Mouse (Mus musculus): Measurements from ENCODE around the gene Foxd1. TPM values are rescaled to one million over a fixed set of nuclear protein-coding genes. Genes with fewer than 3 reads are reported as not detected.

Gene Foxd1
- under 1 TPM; 0.50 to 0.54 TPM for total RNA-seq (2021)
- long read RNA-seq, experiment 1, full-length matches to known transcripts: 1 of 1 reads
- long read RNA-seq, experiment 1, partial matches to known transcripts: 0 of 1 reads
- long read RNA-seq, experiment 1, other reads (novel, unspliced or antisense): 0 of 1 reads
- long read RNA-seq, experiment 2, full-length matches to known transcripts: 11 of 12 reads
- long read RNA-seq, experiment 2, partial matches to known transcripts: 0 of 12 reads
- long read RNA-seq, experiment 2, other reads (novel, unspliced or antisense): 1 of 12 reads

DNA sequence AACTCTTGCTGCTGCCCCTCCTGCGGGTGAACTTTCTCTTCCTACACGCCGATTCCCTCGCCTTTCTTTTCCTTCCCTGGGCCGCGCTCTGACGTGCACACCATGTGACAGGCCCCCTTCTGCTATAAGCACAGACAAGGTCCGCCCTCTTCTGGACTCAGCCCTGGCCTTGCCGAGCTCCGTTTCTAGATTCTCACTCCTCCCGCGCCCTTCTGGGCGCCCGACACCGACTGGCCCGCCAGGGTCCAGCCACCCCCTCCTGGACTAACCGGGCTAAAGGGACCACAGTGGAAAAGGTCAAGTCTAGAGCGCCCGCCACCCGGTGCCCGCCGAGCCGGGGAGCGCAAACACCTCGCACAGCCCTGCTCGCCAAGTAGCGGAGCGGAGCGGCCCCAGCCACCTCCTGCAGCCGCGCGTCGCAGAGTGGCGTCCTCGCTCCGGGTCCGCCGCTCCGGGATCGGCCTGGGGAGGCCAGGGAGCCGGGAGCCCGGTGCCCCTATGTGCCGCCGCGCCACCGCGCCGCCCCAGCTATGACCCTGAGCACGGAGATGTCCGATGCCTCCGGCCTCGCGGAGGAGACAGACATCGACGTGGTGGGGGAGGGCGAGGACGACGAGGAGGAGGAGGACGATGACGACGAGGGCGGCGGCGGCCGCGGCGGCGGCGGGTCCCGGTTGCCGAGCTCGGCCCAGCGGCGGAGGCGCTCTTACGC is at the start of gene Foxd1:
Gene Foxd1, plus strand, starts transcription at position 153 of the 712 bp plus-strand sequence.
- DNase-seq (ENCODE audit: low spot score in 2 of 2): peak; percentile 10 to 23

DNA sequence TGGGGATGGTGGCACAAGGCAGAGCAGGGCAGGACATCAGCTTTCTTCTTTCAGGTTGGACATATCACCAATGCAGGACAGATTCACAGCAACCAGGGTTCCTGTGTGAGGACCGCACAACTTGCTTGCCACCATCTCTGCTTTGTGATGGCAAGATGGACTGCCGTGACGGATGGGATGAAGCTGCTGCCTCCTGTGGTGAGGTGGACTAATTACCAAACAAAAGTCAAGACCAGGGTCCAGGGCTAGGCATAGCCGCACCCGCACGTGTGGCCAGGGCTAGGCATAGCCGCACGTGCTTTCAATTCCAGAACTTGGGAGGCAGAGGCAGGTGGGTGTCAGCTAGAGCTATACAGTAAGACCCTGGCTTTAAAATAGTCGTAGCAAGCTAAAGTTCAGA is 48.8 kb upstream of the Foxd1 start:
- no peak for DNase-seq (ENCODE audit: low spot score in 2 of 2)

- no peak for DNase-seq (ENCODE audit: low spot score in 2 of 2)
Measured at GRCm38 (mm10) chr13:98306393-98306792, 47.6 kb upstream of the Foxd1 start.

DNA sequence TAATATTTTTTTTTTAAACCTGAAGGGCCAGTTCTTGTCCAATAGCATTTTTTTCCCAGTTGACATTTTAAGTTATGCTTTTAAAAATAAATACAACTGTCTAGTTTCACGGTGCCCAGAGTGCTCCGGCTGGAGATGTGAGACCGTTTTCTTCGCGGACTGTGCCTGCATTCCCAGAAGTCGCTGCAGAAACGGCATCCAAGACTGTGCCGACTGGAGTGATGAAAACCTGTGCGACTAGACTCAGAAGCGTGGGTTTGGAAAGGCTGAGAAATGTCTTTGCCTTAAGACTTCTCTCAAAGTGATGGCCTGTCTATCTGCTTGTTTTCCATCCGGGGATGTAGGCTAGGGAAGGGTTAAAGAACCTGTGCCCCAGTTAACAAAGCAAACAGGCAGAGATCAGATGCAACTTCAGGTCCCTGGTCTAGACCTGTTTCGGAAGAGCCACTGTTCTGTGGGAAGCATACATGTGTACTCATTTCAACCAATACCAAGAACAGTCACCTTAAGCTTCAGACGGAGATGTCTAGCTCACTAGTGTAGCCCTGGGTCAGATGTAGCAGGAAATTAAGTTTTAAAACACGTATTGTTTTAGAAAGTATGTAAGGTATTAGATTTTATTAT is 47.1 kb upstream of the Foxd1 start:
- DNase-seq (ENCODE audit: low spot score in 2 of 2): no peak

GRCm38 (mm10) chr13:98308004-98308403 is 46.0 kb upstream of the Foxd1 start:
- no peak for DNase-seq (ENCODE audit: low spot score in 2 of 2)

- no peak for DNase-seq (ENCODE audit: low spot score in 2 of 2)
Measured at GRCm38 (mm10) chr13:98308724-98309123, 45.3 kb upstream of the Foxd1 start.

DNA sequence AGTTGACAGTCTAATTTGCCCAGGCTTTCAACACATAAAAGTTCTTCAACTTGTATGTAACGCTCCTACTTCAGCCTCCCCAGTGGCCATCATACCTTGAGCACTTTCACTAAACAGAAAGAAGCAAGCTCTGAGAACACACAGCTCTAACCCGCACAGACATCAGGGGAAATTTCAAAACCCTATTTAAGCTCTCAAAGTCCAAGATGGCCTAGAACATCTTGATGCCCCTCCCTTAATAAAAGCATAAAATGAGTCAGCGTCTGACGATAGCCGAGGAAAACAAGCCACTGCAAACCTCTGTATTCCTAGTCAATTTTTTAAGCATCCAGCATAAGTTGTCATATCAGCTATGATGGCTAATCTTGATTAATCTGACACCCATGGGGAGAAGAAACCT is 42.4 kb upstream of the Foxd1 start:
- DNase-seq (ENCODE audit: low spot score in 2 of 2): no peak

DNA sequence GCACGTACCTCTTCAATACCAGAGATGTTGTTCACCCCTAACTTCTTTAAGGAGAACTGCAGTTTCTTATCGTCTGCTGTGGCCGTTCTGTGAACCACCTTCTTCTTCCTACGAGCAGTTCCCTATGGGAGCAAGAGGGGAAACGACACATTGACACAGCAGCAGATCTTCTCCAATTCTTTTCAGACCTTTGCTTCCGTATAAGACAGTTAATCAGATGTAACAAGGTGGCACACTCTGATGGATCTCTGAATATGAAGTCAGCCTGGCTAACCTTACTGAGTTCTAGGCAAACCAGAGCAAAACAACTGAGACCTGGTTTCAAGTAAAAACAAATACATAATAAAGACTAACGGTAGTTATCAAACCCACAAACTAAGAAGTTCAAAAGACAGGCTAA is 40.4 kb upstream of the Foxd1 start:
- no peak for DNase-seq (ENCODE audit: low spot score in 2 of 2)

DNA sequence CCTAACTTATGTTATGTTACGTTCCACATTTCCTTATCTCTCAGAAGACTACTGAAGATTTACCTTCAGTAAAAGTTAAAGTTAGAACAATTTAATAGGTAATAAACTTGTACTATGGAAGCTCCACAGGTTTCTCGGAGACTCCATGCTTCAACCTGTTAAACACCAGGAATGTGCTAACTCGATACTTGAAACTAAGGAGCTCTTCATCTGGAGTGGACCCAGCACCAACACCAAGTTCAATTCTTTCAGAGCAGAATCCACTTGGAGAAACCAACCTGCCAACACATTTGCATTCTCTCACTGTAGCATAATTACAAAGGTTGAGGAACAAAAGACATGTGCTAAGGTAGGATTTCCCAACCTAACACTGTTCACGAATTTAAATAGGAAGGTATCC is 38.9 kb upstream of the Foxd1 start:
- DNase-seq (ENCODE audit: low spot score in 2 of 2): no peak

DNA sequence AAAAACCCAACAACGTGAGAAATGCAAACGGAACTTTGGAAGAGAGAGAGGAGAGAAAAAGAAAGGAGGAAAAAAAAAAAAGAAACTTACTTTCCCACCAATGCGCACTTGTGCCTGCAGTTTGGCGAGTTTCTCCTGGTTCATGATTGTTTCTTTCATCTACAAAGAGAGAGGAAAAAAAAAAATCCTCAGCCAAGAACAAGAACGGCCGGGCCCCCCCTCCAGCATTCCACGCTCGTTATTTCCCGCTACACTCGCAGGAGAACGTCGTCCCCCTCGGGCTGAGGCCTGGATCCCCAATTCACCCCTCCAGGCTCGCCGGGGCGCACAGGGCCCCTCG is 37.9 kb upstream of the Foxd1 start:
- DNase-seq (ENCODE audit: low spot score in 2 of 2): no peak

GRCm38 (mm10) chr13:98316480-98317245 is 37.4 kb upstream of the Foxd1 start, which contains the start of gene Btf3:
TSS of gene Btf3 (minus strand) at chr13:98317006.
- peak; percentile 90 to 93 for DNase-seq (ENCODE audit: low spot score in 2 of 2)

GRCm38 (mm10) chr13:98317246-98317677 is 36.8 kb upstream of the Foxd1 start:
- DNase-seq (ENCODE audit: low spot score in 2 of 2): no peak

DNA sequence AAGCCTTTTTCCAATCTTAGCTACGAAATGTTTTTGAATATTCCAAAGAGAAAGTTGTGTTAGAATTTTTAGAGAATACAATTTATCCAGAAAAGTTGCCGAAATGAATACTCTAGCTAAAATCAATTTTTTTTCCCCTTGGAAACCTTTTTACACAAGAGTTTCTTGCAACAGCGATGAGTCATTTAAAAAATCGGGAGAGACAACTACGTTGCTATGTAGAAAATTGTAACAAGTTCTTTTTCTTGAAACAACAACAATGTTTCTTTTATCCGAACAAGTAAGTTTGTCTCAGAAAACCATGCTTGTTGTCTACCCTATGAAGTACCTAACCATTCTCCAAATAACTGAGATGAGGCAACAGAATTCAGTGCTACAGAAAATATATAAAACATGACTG is 36.1 kb upstream of the Foxd1 start:
- DNase-seq (ENCODE audit: low spot score in 2 of 2): no peak

DNA sequence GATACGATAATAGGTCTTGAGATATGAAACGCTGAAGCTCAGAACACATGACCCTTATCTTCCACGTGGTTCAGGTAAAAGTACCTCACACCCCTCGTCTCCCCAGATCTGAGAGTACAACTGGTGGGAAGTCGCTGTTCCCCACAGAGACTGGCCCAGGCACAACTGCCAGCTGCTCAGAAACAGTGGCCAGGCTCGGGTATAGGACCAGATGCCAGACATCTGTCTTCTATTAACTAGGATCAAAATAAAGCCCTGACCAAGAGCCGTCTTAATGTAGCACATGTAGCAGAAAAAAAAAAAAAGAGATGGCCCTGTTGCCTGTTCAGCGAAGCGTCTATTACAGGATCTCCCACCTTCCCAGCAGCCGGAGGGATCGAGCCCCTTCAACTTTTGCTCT is 29.0 kb upstream of the Foxd1 start:
- DNase-seq (ENCODE audit: low spot score in 2 of 2): no peak

- DNase-seq (ENCODE audit: low spot score in 2 of 2): peak; percentile 27 to 33
Measured at GRCm38 (mm10) chr13:98332106-98332505, 21.9 kb upstream of the Foxd1 start.

- no peak for DNase-seq (ENCODE audit: low spot score in 2 of 2)
Measured at GRCm38 (mm10) chr13:98336205-98336604, 17.8 kb upstream of the Foxd1 start.

- DNase-seq (ENCODE audit: low spot score in 2 of 2): no peak
Measured at GRCm38 (mm10) chr13:98340506-98340905, 13.5 kb upstream of the Foxd1 start.

DNA sequence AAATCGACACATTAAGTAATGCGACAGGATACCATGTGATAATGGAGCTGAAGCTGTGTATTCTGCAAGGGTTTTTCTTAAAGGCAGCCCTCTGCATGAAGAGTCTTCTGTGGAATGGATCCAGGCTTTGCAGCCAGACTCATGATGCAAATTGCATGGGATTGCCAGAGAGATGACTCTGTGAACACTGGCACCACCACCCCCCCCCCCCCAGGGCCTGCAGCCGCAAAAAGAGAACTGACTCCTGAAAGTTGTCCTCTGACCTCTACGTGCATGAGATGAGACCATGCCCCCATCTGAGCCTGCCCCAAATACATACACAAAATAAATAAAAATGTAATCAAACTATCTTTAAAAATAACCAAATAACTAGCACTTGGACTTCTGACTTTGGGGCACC is 4.6 kb upstream of the Foxd1 start:
- no peak for DNase-seq (ENCODE audit: low spot score in 2 of 2)

GRCm38 (mm10) chr13:98351527-98351926 is 2.5 kb upstream of the Foxd1 start:
- DNase-seq (ENCODE audit: low spot score in 2 of 2): peak in 1 of 2 experiments; percentile 20

DNA sequence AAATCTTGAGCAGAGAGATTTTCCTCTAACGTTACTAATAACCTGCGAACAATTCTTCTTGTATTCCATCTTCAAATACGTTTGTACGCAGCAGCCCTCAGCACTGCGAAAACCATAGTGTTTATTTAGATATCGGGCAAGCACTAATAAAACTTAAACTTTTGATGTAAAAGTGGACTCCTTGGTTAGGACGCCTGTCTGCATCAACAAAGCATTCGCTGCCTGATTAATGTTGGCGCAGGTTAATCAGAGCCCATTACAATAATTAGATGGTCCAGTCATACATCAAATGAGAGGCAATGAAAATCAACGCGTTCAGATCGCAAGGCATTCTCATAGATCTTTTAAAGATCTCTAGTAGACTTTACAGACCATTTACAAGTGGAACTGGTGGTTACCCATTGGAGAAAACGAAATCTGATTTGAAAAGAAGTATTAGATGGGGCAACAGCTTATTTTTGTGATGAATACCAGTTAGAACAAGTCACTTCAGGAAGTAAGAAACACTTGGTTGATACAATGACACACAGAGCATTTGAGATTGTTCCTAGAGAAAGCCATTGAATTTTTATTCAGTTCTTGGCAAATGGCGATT is 1.6 kb upstream of the Foxd1 start:
- DNase-seq (ENCODE audit: low spot score in 2 of 2): no peak

DNA sequence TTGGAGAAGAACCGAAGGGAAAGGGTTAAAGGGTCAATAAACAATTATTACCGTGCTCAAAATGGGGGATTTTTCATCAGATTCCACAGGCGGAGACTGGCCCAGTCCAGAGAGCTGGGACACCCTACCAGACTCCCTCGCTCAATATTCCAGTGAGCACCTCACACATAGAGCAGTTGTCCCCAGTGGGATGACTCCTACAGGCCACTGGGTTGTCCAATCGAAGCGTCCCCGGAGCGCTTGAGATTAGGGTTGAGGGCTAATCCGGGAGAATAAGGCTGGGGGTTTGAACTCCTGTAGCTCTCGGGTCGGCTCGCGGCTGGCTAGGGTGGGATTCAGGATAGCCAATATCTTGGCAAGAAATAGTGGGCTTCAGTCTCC is 343 bp upstream of the Foxd1 start:
- no peak for DNase-seq (ENCODE audit: low spot score in 2 of 2)

Measured in adrenal gland, adult 18-20 months (tissue).